Mouse (Mus musculus) heart, postnatal 0 days (tissue): Measurements from ENCODE around the gene Fryl. TPM values are rescaled to one million over a fixed set of nuclear protein-coding genes. Genes with fewer than 3 reads are reported as not detected.

ENCODE experiments used
- ATAC-seq: fragments of 200-750 bp; cut with Nextera tagmentation; 2 replicates; pipeline ENCODE4 v1.8.0; 2017; ENCODE audit warnings: low read depth, moderate number of reproducible peaks, moderate library complexity; ENCODE audit not compliant: insufficient read depth
- DNase-seq: peaks from one replicate; pipeline ENCODE4 v3.0.0-alpha.2; 2016; ENCODE audit warnings: low spot score
- H3K27ac ChIP-seq: fragments of 300-500 bp; sonication (generic); 2 replicates; pipeline ENCODE4 v1.5.1; 2014; ENCODE audit warnings: low read depth, mild to moderate bottlenecking
- H3K27me3 ChIP-seq: fragments of 300-500 bp; sonication (generic); 2 replicates; pipeline ENCODE4 v1.6.1; 2014; ENCODE audit warnings: low read length, mixed read lengths; ENCODE audit not compliant: control insufficient read depth, insufficient read depth
- H3K36me3 ChIP-seq: fragments of 300-500 bp; sonication (generic); replicated peaks from 2 replicates; pipeline ENCODE4 v1.6.1; 2014; ENCODE audit warnings: low read length, mixed read lengths; ENCODE audit not compliant: control insufficient read depth, insufficient read depth
- H3K4me1 ChIP-seq: fragments of 300-500 bp; sonication (generic); 2 replicates; pipeline ENCODE4 v1.6.1; 2014; ENCODE audit warnings: antibody characterized with exemption; ENCODE audit not compliant: control insufficient read depth, insufficient read depth
- H3K4me2 ChIP-seq: fragments of 300-500 bp; sonication (generic); 2 replicates; pipeline ENCODE4 v1.6.1; 2014; ENCODE audit warnings: low read depth, mild to moderate bottlenecking, low read length, moderate library complexity
- H3K4me3 ChIP-seq: fragments of 300-500 bp; sonication (generic); 2 replicates; pipeline ENCODE4 v1.5.1; 2014; ENCODE audit warnings: low read depth, low read length
- H3K9ac ChIP-seq: fragments of 300-500 bp; sonication (generic); replicated peaks from 2 replicates; pipeline ENCODE4 v1.6.1; 2014; ENCODE audit warnings: low read depth, low read length, mixed read lengths
- H3K9me3 ChIP-seq: fragments of 300-500 bp; sonication (generic); replicated peaks from 2 replicates; pipeline ENCODE4 v1.6.1; 2016; ENCODE audit warnings: low read length; ENCODE audit not compliant: control insufficient read depth
- CTCF ChIP-seq: IDR thresholded peaks from 2 replicates; pipeline ENCODE4 v1.5.1; 2016; ENCODE audit warnings: antibody characterized with exemption, control low read depth, low read depth
- EP300 ChIP-seq: IDR thresholded peaks from 2 replicates; pipeline ENCODE4 v1.6.1; 2016; ENCODE audit warnings: antibody characterized with exemption, low read depth
- WGBS: fragments of 180-500 bp; shearing (Covaris S2); extraction: QIAGEN DNeasy Blood & Tissue Kit; methylation state at CpG from one replicate; pipeline ENCODE4 v1.1.7; 2014; 5-methylcytosine and 5-hydroxymethylcytosine counted together
- polyA plus RNA-seq: library from polyadenylated mRNA; unstranded; fragments of >200 nt; fragmentation: Nextera tagmentation; extraction: Ambion mirVana; gene quantifications from 2 replicates; pipeline ENCODE4 v1.2.1, GENCODE M21; 2015
- total RNA-seq: library from RNA; depleted of rRNA; stranded (reverse); fragments of >200 nt; gene quantifications from 2 replicates; pipeline ENCODE4 v1.2.3, GENCODE M21; 2014; ENCODE audit warnings: low replicate concordance

Fryl gene
- total and polyA plus RNA-seq, 2 experiments from 2014 or later = 19.3 to 43.0 TPM

- Histone ChIP-seq H3K9me3 (no peaks in the 10 kb centered on the region), H3K9ac (no peak overlapping the region), H3K4me3 (no peak overlapping the region), H3K4me1 (0 out of 2 replicates have a peak, but pooled peaks cover 9% of the 10 kb centered on the region), H3K27me3 (no peaks in the 10 kb centered on the region), H3K36me3 (no peaks in the 10 kb centered on the region), H3K4me2 (peak overlapping the region; percentile 14), H3K27ac (peak overlapping the region; percentile 73)
- WGBS = 24% methylated on average over 8 of the region's 8 CpGs
- TF ChIP-seq CTCF = peak; percentile 39
- TF ChIP-seq EP300 = no peak
- DNase-seq (peak; percentile 41), ATAC-seq (peak; percentile 72)
These were observed 62.3 kb downstream of the Fryl start for GRCm38 (mm10) chr5:73194083-73194570.

- WGBS = 23% methylated on average over 10 of the region's 10 CpGs
- peak overlapping the region; percentile 73 for H3K27ac ChIP-seq
- ATAC-seq = peak; percentile 64
- DNase-seq = no peak
- H3K4me3 ChIP-seq = no peak overlapping the region
- no peak overlapping the region for H3K9ac ChIP-seq
- H3K27me3 ChIP-seq = no peaks in the 10 kb centered on the region
- H3K4me2 ChIP-seq = peak overlapping the region; percentile 14
- no peaks in the 10 kb centered on the region for H3K36me3 ChIP-seq
- TF ChIP-seq CTCF (no peak), EP300 (no peak)
- H3K4me1 ChIP-seq = 0 out of 2 replicates have a peak, but pooled peaks cover 10% of the 10 kb centered on the region
- no peaks in the 10 kb centered on the region for H3K9me3 ChIP-seq
These were observed 62.8 kb downstream of the Fryl start for GRCm38 (mm10) chr5:73193627-73194026.

GRCm38 (mm10) chr5:73192870-73193576 lies 63.4 kb downstream of the Fryl start:
- peak overlapping the region; percentile 14; the same call in 1 of the 2 replicates for H3K4me2 ChIP-seq
- 87% methylated on average over 13 of the region's 13 CpGs for WGBS

GRCm38 (mm10) chr5:73191765-73192164 lies 64.7 kb downstream of the Fryl start:
- Histone ChIP-seq H3K36me3 (no peaks in the 10 kb centered on the region), H3K9ac (no peak overlapping the region), H3K4me1 (peaks cover 20% of the 10 kb centered on the region; the same call in 1 of the 2 replicates), H3K9me3 (no peaks in the 10 kb centered on the region), H3K27me3 (no peaks in the 10 kb centered on the region), H3K27ac (no peak overlapping the region), H3K4me2 (no peak overlapping the region), H3K4me3 (no peak overlapping the region)
- WGBS = 48% methylated on average over 11 of the region's 11 CpGs
- DNase-seq (no peak), ATAC-seq (peak; percentile 30)
- TF ChIP-seq CTCF (no peak), EP300 (no peak)

More at GRCm38 (mm10) chr5:73192870-73193576, 63.4 kb downstream of the Fryl start:
- H3K9ac ChIP-seq = no peak overlapping the region
- ATAC-seq (no peak), DNase-seq (no peak)
- peak overlapping the region; percentile 73 for H3K27ac ChIP-seq
- H3K4me1 ChIP-seq = peaks cover 16% of the 10 kb centered on the region; the same call in 1 of the 2 replicates
- no peaks in the 10 kb centered on the region for H3K27me3 ChIP-seq
- H3K4me3 ChIP-seq = no peak overlapping the region
- no peak for TF ChIP-seq CTCF
- no peak for TF ChIP-seq EP300
- no peaks in the 10 kb centered on the region for H3K36me3 ChIP-seq
- H3K9me3 ChIP-seq = no peaks in the 10 kb centered on the region

GRCm38 (mm10) chr5:73190164-73190563 lies 66.3 kb downstream of the Fryl start:
- Histone ChIP-seq H3K4me2 (no peak overlapping the region), H3K27ac (no peak overlapping the region), H3K9ac (no peak overlapping the region), H3K9me3 (no peaks in the 10 kb centered on the region), H3K4me3 (no peak overlapping the region), H3K27me3 (no peaks in the 10 kb centered on the region), H3K4me1 (peaks cover 20% of the 10 kb centered on the region; the same call in 1 of the 2 replicates), H3K36me3 (no peaks in the 10 kb centered on the region)
- DNase-seq = no peak
- TF ChIP-seq CTCF (no peak), EP300 (no peak)
- WGBS = 87% methylated on average over 5 of the region's 5 CpGs
- ATAC-seq = no peak
